Mouse (Mus musculus): ENCODE measurements around the gene Fbll1.
"Not testable (repeated sequence)": the region's sequence is repeated elsewhere in the genome, so short reads cannot be mapped to it uniquely, and the experiment has no call there.

Fbll1 gene

DNA sequence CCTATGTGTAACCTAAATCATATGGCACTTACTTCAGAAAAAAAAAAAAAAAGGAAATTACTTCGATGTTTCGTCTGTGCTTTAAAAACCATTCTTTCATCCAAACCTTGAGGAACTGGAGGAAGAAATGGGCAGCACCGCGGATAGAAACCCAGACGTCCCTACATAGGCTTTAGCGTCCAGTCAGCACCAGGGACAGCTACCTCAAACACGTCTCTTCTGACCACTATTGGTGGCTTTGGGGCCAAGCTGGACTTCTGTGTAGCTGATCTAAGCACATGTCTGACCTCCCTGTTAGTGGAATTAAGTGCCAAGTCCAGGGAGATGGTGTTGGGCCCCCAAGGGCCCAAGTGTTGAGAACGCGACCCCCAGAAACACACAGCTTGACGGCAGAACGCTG, at the start of gene Fbll1:
TSS of gene Fbll1 (minus strand) at position 11 of the 400 bp plus-strand sequence.
- DNase-seq, result peak; percentile 33

DNA sequence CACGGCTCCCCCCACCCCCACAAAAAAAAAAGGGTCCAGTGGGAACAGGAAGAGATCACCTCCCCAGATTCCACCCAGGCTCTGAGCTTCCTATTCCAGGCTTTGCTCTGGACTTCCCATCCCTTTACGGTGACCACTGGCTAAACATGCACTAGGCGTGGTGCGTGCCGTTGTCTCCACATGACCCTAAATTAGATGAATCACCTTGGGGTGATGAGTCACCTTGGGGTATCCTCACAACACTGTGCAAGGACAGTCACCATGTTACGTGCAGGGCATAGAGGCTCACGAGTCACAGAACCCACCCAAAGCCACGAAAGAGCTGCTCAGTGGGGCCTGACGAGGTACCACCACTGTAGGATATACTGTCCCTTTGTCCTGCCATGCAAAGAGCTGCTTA, 45.6 kb upstream of the Fbll1 start:
- DNase-seq, result no peak

GRCm38 (mm10) chr11:35842560-35842959, 43.9 kb upstream of the Fbll1 start:
- not testable (repeated sequence) for DNase-seq

GRCm38 (mm10) chr11:35841738-35842325, 43.1 kb upstream of the Fbll1 start:
- no peak for DNase-seq

DNA sequence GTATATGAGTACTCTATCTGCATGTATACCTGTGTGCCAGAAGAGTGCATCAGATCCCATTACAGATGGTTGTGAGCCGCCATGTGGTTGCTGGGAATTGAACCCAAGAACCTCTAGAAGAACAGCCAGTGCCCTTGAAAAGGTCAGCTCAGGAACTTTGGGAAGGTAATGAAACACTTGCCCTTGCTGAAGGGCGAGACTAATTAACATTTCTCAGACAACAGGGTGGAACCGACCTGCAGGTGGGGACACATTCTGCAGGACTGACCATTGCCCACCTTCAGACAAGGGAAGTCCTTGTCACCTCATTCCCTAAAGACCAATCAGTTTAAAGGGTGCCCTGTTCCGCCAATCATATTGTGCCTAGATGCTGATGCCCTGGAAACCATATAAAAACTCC, 42.1 kb upstream of the Fbll1 start:
- DNase-seq, result not testable (repeated sequence)

GRCm38 (mm10) chr11:35840282-35840681, 41.6 kb upstream of the Fbll1 start:
- no peak for DNase-seq

DNA sequence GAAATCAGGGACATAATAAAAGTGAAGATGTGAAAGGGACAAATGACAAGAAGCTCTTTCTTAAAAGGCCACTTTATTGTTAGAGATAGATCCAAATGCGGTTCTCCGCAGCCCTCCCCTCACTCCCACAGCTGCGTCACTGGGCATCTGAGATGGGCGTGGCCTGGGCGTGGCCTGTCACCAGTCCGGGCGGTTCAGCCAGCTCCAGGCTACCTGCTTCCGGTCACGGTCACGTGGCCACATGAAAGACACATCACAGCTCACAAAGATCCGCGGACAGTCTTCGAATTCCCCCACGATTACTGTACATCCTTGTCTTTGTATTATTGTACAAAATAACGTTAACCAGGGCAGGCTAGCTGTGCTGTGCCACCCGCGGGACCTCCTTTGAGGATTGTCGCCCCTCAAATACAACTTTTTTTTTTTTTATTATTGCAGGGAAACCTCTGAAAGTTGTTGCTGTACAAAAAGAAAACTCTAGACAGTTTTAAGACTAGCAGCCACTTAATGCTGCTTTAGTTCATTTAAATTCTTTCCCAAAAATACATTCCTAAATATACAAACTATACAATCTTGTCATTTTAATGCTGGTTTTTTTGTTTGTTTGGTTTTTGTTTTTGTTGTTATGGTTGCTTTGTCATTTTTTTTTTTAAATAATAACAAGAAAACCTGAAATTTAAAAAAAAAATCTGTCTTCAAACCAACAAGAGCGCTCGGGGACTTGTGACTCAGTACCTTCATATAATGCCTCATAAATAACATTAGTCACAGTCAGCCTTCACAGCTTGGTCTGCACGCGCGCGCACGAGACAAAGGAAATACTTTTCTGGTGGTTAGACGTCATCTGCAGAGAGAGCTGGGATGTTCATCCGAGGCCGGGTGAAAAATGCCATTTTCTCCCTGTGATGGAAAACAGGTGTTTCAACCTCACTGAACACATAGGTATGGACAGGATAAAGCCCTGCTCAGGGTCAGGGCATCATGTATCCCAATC, 40.0 kb upstream of the Fbll1 start:
- peak; percentile 81 for DNase-seq

- no peak for DNase-seq
Measured at GRCm38 (mm10) chr11:35837156-35838126, 38.8 kb upstream of the Fbll1 start.

- peak; percentile 96 for DNase-seq
Measured at GRCm38 (mm10) chr11:35834022-35834760, 35.5 kb upstream of the Fbll1 start, which contains the start of gene Rars. TSS of gene Rars (minus strand) at chr11:35834506.

DNA sequence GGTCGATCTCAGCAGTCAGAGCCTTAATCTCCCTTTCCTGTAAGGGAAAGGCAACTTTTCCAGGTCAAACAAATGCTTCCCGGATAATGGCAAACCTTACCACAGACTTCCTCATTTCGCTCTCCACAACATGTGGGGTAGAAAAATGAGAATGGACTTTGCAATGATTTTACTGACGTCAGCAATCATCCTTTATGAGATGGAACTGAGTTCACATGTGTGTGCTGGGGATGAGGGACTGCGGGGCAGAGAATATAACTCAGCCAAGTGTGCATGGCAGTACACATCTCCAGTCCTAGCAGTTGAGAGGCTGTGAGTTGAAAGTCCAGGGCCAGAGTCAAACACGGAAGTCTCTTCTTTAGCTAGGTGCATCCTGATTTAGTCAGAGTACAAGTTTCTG, 34.6 kb upstream of the Fbll1 start:
- DNase-seq, result no peak

GRCm38 (mm10) chr11:35832139-35832538, 33.5 kb upstream of the Fbll1 start:
- DNase-seq, result no peak

- DNase-seq, result no peak
Measured at GRCm38 (mm10) chr11:35827714-35828113, 29.0 kb upstream of the Fbll1 start.

DNA sequence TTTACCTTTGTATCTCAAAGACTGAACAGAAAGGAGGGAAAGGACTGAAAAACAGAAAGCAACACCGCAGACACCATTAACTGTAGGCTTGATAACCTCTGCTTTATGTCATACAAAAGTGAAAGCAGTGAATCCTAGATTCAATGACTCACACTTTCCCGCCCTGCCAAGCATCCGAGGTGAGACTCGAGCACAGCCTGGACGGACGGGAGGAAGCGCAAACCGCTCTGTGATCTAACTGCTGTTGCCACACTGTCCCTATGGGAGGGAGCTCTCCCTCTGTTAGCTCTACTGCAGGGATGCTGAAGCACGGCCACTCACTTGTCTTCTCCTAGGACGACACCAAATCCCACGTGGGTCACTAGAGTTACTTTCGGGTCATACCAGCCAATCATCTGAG, 17.6 kb upstream of the Fbll1 start:
- no peak for DNase-seq

DNA sequence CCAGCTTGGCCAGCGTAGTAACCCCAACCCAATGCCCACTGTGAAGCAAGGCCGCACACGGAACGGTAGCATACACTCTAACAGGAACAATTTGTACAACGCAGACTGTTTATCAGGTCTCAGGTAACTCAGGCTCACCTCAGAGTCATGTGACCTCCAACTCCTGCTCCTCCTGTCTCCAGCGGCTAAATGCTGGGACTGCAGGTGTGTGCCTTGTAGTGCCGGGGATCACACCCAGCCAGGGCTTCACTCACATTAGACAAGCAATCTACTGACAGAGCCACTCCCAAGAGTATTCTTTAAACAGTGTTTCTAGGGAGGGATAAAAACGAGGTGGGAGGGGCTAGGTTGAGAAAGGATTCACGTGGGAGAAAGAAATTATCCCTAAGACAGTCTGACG, 12.8 kb upstream of the Fbll1 start:
- DNase-seq, result no peak

- DNase-seq, result no peak
Measured at GRCm38 (mm10) chr11:35801332-35801731, 2.6 kb upstream of the Fbll1 start.

- no peak for DNase-seq
Measured at GRCm38 (mm10) chr11:35798495-35798820, 226 bp downstream of the Fbll1 start.

DNA sequence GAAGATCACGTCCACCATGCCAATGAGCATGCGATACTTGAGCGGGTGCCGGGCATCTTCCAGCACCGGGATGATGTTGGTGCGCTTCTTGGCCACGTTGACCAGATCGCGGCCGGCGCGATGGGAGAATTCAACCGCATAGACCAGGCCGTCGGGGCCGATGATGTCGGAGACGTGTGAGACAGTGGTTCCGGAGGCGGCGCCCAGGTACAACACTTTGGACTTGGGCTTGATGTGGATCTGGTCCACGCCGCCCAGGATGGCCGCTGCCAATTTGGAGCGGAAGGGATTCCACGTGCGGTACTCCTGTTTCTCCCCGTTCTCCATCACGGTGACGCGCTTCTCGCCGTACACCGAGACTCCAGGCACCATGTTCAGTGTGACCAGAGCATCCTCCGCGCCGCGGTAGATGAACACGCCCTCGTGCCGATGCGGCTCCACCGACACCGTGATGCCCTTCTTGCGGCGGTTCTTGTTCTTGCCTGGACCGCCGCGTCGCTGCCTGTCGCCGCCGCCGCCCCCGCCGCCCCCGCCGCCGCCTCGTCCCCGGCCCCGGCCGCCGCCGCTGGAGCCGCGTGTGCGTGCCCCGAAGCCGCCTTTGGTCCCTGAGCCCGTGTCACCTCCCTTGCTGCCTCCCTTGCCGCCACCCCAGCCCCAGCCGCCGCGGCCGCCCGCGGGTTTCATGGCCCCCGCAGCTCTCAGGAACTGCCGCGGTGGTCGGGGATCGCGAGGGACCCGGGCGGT, 761 bp downstream of the Fbll1 start:
- no peak for DNase-seq

DNA sequence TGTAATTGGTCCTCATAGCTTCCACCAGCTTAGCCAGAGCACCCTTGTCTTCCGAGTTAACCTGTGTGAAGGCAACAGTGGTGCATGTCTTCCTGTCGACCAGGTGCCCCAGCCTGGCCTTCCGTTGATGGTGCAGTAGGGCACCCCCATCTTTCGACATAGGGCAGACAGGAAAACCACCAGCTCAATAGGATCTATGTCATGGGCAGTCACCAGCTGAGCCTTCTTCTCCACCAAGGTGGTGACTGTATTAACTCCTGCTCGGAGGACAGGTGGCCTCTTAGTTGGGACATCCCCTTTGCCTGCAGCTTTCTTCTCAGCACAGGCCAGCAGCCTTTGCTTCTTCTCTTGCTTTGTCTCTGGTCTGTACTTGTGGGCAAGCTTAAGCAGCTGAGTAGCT, 5.9 kb downstream of the Fbll1 start:
- DNase-seq, result not testable (repeated sequence)

DNA sequence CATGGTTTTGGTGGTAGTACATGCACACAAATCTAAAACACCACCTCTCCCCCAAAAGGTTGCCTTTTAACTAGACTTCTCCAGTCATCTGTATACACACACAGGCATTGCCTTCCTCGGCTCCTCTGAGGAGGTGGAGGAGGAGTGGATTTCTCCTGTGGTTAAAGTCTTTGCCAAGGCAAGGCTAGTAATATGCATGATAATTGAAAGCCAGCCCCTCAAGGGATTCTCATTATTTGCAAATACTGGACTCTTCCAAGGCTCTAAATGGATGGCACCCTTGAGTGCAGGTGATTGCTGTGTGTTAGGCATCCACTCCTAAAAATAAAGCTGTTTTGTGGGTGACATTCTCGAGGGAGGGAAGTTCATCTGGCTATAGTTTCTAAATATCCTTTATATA, 10.2 kb downstream of the Fbll1 start:
- no peak for DNase-seq

GRCm38 (mm10) chr11:35784537-35784936, 14.1 kb downstream of the Fbll1 start:
- no peak for DNase-seq

DNA sequence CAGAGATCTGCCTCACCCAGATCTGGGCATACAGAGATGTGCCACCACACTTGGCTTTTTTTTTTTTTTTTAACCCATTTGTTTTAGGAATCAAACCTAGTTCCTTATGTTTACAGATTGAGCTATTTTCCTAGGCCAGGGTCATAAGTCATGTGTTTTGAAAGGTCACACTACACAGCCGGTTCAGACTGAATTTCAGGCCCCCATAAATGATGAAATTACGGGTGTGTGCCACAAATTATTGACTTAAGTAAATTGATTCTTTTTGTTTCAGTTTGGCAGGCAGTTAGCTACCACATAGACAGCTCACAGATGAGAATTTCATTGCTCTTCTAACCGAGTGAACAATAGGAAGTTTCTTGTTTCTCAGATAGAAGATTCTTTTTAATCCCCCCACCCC, 14.7 kb downstream of the Fbll1 start:
- no peak for DNase-seq

DNA sequence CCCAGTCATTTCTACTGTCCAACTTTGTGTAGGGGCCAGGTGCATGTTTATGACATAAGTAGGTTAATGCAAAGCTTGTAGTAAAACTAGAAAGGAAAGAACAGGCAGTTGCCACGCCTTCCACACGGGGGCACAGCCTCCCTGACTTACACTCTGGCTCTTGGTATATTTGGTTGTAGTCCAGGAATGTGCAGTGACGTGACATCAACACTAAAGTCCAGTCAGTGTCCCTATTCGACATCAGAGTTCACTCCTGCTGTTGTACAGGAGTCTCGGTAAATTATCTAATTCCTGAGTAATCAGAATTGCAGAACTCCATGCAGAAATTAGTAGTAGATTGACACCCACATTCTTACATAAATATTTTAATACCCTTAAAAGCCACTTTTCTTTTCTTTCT, 15.6 kb downstream of the Fbll1 start:
- DNase-seq, result peak; percentile 77

Measured in kidney, adult 9 months (tissue).